Mouse (Mus musculus) E14TG2a.4 (cell line): ENCODE measurements around the gene Gm17359.

Experiments
- CTCF ChIP-seq: conservative IDR thresholded peaks from 2 replicates; pipeline ENCODE4 v1.5.1; 2014; ENCODE audit warnings: low read length
- POU5F1 ChIP-seq: IDR thresholded peaks from 2 replicates; pipeline ENCODE4 v1.6.1; 2014; ENCODE audit warnings: low read length, borderline replicate concordance

DNA sequence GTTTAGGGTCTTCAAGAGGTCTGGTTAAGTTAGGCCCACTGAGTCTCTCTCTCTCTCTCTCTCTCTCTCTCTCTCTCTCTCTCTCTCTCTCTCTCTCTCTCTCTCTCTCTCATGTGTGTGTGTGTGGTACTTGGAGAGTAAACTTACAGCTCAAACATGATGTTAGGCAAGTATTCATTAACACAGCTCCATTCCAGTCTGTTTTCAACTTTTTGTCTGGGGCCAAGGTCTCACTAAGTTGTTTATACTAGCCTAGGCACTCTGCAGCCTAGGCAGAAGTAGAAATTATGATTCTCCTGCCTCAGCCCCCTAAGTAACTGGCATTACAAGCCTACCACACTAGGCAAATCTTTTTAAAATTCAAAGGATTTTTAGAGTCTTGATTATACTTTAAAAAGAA lies 79.5 kb downstream of the Gm17359 start:
- TF ChIP-seq CTCF (no peak), POU5F1 (no peak)
